Mouse (Mus musculus) heart, adult 9 months (tissue): ENCODE measurements at regions not wholly inside any gene's neighbourhood (a gene's known extent, or its start where the extent isn't known, plus 50 kb on each side); places are given as distances from the start of the nearest gene placed in this dataset.

Experiments
- DNase-seq, 2 experiments: peaks; one replicate each; pipeline ENCODE4 v3.0.0; 2022; ENCODE audit warnings: low spot score in 2 of 2

DNA sequence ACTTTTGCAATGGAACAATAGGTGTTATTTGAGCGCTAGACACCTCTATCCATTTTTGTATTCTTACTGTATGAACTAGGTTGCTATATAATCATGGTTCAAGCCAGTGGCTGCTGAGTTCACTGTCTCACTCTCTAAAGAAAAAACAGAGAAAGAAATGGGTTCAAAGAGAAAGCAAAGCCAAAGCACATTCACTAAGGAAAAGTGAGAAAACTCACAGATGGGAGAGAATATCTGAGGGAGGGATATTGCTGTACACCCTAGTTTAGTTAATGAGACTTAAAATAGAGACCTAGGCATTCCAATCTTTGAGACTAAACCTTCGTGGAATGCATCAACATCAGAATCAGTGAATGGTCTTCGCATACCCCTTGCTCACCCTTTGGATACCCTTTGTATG is 371.0 kb downstream of the Fam198b start:
- DNase-seq, result no peak

DNA sequence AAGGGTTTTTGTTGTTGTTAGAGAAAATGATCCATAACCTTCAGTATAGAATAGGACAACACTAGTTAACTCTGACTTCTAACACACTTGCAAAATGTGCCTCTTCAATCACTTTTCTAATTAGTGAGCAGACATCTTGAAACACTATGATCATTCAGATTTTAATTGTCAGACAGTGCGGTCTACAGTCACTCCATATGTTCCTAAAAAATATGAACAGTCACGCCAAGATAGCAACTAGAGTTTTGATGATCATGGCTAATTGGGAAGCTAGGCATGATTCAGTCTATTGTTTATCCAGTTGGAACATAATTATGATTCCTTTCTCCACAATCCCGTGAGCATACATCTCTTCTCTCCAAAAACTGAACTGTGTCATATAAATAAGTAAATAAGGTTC is 372.1 kb downstream of the Fam198b start:
- DNase-seq, result no peak

DNA sequence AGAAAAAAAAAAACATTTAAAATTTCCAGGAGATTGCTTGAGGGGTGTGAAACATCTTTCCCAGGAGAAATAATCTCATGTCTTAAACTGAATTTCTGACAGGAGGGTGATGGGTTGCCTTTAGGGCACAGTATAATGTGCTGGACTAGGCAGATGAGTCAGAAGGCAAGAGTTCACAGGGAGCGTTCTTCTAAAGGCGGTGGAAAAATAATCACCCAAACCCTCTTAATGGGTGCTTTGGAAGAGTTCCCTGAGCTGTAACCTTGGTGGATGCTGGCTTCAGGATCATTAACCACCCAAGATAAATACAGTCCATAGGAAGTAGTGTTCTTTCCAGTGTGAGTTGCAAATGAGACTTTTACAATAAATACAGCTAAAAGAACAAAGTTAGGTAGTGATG is 378.8 kb downstream of the Fam198b start:
- DNase-seq, result no peak

DNA sequence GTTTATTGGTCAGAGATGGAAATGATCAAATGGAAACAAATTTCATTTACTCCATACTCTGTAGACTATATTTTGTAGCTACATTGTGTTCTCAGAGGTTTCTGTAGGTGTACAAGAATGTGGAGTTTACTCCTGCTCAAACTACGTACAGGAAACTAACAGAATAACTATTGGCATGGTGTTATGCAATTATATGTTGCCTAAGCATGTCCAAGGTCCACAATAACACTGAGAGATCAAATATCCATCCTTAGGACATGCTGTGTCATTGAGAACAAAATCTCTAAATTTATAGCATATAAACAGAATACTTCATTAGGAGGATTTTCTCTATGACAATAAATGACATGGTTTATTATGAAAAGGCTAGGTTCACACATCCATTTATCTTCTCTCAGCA is 400.3 kb downstream of the Fam198b start:
- no peak for DNase-seq

DNA sequence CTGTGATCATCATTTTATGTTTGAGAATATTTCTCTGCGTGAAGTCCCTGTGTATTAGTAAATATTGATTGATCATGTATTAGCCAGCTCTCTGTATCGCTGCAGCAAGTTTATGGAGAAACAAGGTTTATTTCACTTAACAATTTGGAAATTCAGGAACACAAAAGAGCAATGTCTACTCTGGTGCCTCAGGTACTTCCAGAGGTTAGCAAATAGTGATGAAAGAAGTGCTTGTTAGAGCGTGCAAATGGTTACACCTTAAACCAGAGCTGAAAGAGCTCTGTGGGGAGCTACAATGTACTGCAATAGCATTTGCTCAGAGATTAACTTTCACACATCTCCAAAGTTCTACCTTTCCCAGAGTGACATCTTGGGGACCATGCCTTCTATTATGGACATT is 400.9 kb downstream of the Fam198b start:
- no peak for DNase-seq

DNA sequence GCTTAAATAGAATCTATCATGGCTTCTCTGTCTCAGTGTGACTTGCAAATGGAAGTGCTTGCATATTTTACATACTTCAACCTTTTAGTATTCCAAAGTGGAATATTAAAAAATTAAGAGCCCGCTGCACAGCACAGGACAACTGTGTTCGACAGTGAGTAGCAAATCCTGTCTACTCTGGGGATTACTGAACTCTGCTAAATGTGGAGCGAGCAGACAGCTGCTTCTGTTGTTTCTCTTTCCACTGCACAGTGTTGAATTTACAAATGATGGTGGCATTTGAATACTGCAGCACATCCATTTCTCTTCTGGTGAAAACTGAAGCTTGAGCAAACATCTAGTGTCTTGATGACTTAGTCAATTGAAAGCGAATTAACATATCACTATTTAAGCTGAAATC is 409.2 kb downstream of the Fam198b start:
- DNase-seq, result no peak

DNA sequence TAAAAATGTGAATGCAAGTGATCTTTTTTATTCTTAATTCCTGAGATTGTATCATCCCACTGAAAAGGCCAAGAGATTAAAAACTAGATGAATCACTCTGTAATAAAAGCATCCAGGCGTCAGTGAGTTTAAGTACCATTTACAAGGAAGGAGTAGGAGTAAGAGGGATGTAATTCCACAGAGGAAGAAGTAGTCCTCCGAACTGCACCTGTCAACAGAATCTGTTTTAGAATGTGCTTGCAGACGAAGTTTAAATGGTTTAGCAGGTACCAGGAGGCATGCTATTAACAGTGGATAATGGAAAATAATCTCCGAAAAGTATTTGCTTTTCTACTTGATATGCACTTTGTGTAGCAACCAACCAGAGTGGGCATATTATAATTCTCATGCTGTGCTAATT is 423.3 kb downstream of the Fam198b start:
- no peak for DNase-seq

DNA sequence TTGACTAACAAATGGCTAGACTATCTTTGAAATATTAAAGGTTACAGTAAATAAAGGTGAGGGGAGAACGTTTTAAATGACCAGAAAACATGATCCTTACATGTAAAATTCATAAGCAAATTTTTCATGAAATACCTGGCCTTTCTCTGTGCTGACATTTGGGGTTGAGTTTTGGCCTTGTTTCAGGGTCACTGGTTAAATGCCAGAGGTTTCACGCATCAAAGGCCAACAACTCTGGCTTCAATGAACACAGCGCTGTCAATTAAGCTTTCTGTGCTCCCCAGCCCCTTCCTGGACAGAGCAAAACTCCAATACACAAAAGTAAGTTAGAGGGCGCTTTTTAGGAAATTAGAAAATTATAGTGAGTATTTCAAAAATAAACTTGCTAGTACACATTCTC is 425.6 kb downstream of the Fam198b start:
- no peak for DNase-seq

DNA sequence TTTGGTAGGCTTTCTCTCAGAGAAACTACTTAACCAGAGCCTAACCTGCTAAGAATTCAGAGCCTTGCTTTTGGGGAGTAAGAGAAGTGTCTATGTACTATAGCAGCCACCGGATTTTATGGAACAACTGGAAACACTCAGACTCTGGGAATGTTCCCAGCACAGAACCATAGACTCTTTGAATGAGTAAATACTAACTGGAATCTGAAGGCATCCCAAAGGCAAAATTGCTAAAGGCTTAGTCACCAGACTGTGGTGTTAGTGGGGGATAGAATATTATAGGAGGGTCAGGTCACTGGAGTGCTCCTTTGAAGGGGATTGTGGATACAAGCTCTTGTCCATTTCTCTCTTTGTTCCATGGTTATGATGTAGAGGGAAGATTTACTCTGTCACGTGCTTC is 427.4 kb downstream of the Fam198b start:
- DNase-seq, result no peak

DNA sequence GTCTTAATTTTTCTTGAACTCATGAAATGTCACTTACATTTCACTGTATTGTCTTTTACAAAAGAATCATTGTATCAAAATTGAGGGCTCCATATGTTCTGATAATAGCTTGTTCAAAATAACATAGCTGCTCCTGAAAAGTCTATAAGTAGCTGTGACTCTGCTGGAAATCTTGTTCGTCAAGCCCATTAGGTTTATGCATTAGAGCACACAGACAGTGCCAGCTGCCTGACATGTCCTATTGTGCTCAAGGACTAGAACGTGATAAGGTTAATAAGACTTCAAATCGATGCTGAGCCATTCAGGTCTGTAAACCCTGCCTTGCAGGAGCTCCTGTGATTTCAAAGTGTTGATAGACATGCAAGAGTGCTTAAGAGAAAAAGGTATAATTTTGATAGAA is 438.0 kb downstream of the Fam198b start:
- DNase-seq, result no peak

DNA sequence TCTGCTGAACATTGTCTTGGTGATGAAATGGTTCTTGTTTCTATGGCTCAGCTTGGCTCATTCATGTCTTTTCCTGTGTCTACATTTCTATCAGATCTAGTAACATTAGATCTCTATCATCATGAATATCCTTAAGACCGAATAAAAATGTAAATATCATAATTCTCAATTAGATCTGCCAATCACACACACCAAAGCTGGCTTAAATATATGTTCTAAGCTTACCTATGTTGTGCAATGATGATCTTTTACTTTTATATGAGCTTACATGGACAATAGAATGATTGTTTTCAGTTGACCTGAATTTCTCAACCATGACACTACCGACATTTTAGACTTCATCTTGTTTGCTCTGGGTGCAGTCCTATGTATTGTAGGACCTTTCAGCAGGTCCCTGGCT is 440.4 kb downstream of the Fam198b start:
- no peak for DNase-seq

DNA sequence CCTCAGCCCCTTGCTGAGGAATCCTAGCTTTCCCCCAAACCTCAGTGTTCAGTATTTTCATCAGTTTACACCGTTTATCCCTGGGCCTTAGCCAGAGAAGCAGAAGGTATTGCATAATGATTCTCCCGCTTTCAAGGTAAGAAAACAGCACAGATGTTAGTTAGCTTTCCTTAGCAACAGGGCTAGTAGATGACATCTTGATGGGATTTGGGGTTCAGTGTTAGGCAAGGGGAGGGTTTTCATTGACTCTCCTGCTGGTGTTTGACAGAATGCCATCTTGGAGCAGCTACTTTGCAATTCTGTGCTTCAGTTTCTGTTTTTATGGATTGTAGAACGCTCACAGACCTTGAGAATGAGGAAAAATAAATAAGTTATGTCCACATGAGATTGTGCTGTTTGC is 447.4 kb downstream of the Fam198b start:
- DNase-seq, result no peak

DNA sequence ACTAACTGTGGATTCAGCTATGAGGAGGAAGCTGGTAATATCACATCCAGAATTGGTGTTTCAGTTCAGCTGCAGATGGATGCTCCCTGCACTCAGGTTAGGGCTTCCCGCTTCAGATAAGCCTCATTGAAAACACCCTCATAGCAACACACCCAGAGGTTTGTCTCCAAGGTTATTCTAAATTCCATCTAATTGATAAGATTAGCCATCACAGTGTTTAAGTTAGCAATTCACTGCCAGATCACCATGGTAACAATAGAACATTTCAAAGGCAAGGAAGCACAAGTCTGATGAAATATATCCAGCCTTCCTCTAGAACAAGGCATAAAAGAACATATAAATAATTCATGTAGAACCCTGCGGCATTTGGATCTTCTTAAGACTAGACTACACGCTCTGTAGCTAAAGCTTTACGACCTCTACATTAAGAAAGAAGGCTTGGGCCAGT is 450.1 kb downstream of the Fam198b start:
- no peak for DNase-seq

DNA sequence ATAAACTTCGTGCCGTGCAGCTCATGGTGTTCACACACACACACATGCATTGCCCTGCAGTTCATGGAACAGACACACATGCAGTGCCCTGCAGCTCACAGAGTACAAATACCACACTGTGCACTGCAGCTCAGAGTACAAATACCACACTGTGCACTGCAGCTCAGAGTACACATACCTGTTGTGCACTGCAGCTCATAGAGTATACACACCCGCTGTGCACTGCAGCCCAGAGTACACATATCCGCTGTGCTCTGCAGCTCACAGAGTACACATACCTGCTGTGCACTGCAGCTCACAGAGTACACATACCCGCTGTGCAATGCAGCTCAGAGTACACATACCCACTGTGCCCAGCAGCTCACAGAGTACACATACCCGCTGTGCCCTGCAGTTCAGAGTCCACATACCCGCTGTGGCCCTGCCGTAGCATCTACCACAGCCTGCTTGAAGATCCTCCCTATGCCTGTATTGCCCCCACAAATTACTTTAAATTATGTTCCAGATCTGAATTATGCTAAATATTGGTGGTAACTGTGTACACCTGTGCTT is 451.9 kb downstream of the Fam198b start:
- no peak for DNase-seq

DNA sequence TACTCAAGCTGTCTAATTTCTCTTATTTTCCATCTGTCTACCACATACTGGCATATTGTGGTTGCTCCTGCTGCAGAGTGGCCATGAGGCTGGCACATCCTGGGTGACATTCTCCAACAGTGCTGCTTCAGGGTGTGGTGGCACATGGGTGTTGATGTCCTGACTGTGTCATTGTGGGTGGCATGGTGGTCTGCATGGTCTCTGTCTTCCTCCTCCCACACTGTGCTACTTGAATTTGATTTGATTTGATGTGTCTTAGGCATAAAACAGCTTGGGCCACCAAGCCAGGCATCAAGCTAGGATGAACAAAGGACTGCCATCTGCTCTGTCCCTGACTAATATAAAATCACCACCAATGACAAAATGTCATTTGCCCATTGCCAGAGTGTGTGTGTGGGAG is 434.7 kb downstream of the Gria2 start:
- DNase-seq, result no peak

DNA sequence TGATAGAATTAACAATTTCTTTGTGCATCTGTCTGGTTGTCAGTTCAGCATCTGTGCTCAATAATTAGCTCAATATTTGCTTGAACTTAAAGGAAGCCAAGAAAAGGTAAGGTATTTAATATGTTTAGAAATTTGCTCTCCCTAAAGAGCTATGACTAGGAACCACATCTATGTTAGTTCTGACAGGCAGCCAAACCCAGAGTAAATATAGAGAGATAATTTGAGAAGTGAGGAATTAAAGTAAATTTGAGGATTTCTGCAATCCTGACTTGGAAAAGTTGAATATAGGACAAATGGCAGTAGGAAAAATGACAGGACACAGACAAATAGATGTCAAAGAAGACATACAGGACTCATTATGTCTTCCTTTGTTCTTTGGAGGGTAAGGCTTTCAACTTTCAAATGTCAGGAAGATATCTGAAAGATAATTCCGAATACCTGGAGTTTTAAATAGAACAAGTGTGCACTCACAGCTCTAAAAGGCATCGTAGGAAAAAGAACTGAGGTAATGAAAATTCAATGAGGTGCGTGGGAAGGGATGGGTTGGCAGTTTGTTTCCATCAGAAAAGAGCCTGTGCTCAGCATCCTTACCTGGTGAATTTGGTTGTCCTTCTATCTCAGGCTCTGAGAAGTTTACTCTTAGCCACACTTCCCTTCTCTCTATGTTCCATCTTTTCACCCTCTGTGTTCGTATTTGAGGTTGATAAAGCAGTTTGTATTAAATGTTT is 433.3 kb downstream of the Gria2 start:
- DNase-seq, result no peak

DNA sequence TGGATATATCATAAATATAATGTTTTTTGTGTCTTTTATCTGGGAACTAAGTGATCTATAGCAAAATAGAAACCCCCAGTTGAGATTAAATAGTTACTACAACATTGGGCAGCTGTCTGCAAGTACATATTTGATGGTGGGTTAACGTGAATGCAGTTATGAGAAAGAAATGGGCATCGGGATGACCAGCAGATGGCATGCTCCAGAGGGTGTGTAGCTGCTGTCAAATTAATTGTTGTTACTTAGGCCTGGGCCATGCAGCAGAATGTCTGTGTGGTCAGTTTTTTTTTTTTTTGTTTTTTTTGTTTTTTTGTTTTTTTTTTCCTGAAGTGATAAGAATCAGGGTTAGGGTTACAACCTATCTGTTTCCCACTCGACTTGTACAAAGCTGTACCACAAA is 430.2 kb downstream of the Gria2 start:
- DNase-seq, result no peak

DNA sequence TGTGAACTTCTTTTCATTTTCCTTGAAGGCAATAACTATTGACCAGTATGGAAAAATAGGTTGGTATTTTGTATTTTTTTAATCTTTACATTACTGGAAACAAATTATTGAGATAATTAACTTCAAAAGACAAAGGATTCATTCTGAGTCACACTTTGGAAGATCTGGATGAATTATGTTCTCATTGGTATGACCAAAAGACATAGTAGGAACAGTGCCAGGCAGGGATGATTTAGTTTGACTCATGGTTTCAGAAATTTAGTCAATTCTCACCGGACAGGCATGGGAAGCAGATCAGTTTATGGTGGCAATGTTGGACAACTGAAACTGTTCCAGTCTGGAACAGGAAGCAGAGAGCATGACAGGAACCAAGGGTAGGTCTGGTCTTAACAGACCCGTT is 416.6 kb downstream of the Gria2 start:
- DNase-seq, result no peak

DNA sequence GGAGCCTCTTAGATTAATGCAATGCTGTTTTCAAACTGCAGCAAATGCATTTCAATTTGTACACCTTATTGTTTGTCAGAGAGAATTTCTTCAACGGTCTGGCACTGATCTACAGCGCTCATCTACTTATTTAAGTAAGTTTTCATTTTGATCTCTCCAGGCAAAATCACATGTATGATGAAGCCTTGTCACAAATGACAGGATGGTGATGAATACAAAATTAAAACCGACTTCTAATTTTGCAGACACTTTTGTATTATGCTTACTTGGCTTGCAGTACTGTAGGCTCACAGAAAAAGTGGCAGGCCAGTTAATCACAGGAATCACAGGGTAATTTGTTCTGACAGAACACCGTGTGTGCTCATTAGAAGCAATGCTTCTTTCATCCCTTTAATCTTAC is 406.4 kb downstream of the Gria2 start:
- DNase-seq, result no peak

DNA sequence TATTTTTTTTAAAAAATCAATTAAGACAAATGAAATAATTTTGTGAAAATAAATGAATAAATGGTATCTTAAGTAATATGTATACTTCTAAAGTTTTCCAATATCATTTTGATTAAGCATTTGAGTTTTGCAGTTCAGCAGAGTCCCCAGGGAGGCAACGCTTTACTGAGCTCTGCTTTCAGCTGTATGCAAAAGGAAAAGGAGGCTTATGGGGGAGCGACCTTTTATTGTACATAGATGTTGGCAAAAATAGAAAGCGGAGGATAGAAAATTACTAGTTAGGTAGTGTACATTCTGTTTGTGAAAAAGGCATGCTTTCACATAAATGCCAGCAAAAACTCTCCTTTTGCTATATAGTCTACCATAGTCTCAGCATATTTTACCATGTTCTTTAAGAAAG is 382.2 kb downstream of the Gria2 start:
- DNase-seq, result no peak

DNA sequence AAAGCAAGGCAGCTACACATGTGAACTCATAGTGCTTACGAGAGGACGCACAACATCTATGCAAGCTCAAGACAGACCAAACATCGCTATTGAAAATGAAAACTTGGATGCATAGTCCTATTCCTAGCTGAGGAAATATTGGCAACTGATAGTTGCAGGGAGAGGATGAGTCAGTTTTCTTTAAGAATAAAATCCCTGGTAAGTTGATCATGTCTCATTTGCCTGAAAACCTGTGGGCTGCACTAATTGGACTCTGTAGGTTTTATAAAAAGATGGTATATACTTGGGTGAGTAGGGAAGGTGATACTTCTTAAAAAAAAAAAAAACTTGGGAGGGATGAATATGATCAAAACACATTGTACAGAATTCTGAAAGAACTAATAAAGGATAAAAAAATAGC is 381.2 kb downstream of the Gria2 start:
- DNase-seq, result no peak

DNA sequence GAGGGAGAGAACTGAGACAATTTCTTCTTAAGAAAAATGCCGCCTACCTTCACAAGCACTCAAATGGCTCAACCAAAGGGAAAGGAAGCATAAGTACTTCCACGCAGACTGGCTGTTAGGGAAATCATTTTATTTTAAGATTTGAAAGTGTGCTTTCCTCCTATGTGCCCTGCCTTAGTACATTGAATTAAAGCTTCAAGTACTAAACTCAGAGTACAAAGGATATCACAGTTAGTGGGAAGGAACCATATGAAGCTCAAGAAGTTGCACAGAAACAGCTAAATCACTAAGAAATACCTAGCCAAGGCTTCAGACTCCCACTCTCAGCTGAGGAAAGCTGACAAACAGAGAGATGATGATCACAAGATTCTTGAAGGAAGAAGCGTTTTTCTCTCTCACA is 380.5 kb downstream of the Gria2 start:
- DNase-seq, result no peak

DNA sequence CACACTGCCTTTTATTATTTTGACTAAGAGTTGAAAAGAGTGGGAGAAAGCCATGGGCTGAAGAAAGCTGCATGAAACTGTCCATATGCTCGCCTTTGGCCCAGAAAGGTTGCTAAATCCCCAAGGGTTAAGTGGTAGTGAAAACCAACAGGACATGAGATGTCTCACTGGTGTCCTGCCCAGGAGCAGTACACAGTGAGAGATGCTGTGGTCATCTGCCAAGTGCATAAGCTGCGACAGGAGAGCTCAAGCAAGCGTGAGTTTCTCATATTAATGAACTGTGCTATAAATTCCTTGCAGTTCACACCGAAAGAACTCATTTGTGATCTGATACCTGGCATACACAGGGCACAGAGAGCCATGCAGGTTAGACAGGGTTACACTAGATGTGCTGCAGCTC is 380.0 kb downstream of the Gria2 start:
- no peak for DNase-seq
